Mouse (Mus musculus) layer of hippocampus, adult 18-20 months (tissue): ENCODE data around the gene Carmil2. TPM values are rescaled to one million over a fixed set of nuclear protein-coding genes. Genes with fewer than 3 reads are reported as not detected.

Experiments used
- DNase-seq, 2 experiments: peaks; one replicate each; pipeline ENCODE4 v3.0.0; 2022; ENCODE audit warnings: low spot score in 2 of 2
- total RNA-seq, 2 experiments: library from RNA; stranded (reverse); gene quantifications; 2 replicates each; pipeline ENCODE4 v1.2.3; 2021

Carmil2 gene
- total RNA-seq, 2 experiments from 2014 or later: 78.4 to 80.3 TPM

DNA sequence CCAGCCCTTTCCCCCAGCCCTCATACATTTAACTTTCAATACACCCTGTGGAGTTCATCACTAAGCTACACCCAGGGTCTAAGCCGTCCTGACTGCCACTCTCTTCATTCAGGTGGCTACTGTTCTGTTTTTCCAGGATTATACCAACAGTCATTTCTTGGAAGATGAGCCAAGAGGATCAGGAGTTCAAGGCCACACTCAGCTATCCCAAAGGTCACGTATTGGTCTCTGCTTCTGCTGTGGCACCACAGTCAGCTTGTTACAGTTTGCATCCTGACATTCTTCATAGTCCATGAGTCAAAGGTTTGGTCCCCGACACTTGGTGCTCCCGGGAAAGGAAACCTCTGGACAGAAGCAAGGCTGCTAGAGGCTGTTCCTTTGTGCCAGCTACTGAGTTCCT is 33.6 kb downstream of the Carmil2 start:
- DNase-seq: no peak

DNA sequence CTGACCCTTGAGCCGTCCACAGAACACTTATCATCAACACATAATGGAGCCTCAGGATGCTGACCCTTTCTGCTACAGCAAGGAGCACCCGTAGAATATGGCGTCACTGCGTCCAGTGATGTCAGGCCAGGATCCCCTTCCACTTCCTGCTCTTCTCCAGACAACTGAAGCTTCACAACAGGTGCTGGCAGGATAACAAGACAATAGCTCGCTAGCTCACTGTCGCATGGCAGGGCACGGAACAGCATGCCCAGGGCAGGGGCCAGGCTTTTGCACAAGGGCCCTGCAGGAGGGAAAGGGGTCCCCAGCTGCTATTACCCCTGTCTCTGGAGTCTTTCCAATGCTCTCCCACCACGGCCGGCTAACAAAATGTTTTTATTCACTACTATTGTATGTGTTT is 36.8 kb downstream of the Carmil2 start:
- no peak for DNase-seq

DNA sequence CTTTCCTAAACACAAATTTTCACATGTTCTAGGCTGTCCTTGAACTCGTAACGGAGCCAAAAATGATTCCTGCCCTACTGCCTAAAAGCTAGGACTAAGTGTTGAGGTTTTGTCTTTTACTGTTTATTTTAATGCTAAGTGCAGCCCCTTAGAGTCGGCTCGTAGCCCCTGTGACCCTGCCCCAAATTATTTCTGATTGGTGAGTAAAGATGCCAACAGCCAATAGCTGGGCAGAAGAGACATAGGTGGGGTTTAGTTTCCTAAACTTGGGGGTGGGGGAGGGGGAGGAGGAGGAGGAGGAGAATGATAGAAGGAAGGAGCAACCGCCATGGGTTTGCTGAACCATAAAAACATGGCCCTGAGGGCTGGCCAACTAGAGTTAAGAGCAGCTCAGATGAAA is 39.7 kb downstream of the Carmil2 start:
- no peak for DNase-seq

- no peak for DNase-seq
Observed at GRCm38 (mm10) chr8:105727397-105728124, 41.5 kb downstream of the Carmil2 start.

GRCm38 (mm10) chr8:105732186-105732585 is 46.1 kb downstream of the Carmil2 start:
- DNase-seq: no peak

DNA sequence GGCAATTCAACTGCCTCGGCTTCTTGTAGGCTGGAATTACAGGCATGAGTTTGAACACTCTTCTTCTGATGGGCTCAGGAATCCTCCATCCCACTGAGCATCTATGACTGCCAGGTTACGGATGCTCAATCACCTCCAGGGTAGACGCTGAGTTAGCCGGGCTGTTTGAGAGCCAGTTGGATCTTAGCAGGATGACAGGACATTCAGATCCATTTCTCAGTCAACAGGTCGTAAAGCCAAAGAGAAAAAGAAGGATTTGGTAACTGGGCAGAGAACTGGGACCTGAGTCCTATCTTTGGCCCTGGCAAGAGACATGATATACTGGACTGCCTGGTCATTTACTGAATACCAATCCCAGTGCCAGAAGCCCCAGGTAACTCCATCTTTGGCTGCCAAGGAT is 53.1 kb downstream of the Carmil2 start:
- no peak for DNase-seq

DNA sequence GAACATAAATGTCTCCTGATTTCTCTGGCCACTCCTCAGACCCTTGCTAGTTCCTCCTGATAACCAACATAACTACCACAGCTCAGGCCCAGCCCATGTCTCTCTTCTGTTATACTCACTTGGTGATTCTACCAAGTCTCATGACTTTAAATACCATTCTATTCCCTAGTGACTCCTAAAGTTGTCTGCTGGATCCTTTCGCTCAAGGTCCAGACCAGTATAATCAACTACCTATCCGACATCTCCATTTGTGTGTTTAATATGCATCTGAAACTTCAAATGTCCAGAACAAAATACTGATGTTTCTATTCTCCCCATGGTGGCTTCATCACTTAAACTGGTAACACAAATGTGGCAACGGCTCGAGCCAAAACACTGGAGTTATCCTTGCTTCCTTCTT is 57.2 kb downstream of the Carmil2 start:
- DNase-seq: no peak

Other genes with a start within 250 kb of the Carmil2 start
- 10 to 100 TPM; 54.8 to 58.5 TPM for gene Tppp3, start 214.7 kb upstream of the Carmil2 start, total RNA-seq
- 10 to 100 TPM; 31.9 to 34.2 TPM for gene Zdhhc1, start 189.4 kb upstream of the Carmil2 start, total RNA-seq
- not detected for gene Hsd11b2, start 167.5 kb upstream of the Carmil2 start, total RNA-seq
- 100 to 1,000 TPM; 280 to 300 TPM for gene Atp6v0d1, start 120.2 kb upstream of the Carmil2 start, total RNA-seq
- gene Ripor1, start 81.0 kb upstream of the Carmil2 start, total RNA-seq: 10 to 100 TPM; 89.8 to 92.1 TPM
- gene Ctcf, start 49.7 kb upstream of the Carmil2 start, total RNA-seq: 10 to 100 TPM; 80.7 to 84.5 TPM
- not detected for gene Agrp, start 48.9 kb upstream of the Carmil2 start, total RNA-seq
- gene Acd, start 14.8 kb downstream of the Carmil2 start, total RNA-seq: 10 to 100 TPM; 46.1 to 47.4 TPM
- gene Pard6a, start 14.9 kb downstream of the Carmil2 start, total RNA-seq: 10 to 100 TPM; 34.0 to 34.7 TPM
- gene 4933405L10Rik, start 21.4 kb downstream of the Carmil2 start, total RNA-seq: under 1 TPM in 1 of 2 experiments, not detected in 1; 0.27 TPM
- 1 to 10 TPM; 8.8 to 9.6 TPM for gene Enkd1, start 21.9 kb downstream of the Carmil2 start, total RNA-seq
- 10 to 100 TPM; 19.0 to 23.3 TPM for gene Gfod2, start 72.4 kb downstream of the Carmil2 start, total RNA-seq
- 10 to 100 TPM; 24.7 to 25.7 TPM for gene Ranbp10, start 141.1 kb downstream of the Carmil2 start, total RNA-seq
- gene Tsnaxip1, start 141.5 kb downstream of the Carmil2 start, total RNA-seq: under 1 TPM in 1 of 2 experiments, not detected in 1; 0.25 TPM
- 10 to 100 TPM; 12.6 to 12.9 TPM for gene Cenpt, start 167.0 kb downstream of the Carmil2 start, total RNA-seq
- 10 to 100 TPM; 43.0 to 46.5 TPM for gene Thap11, start 168.9 kb downstream of the Carmil2 start, total RNA-seq
- gene Nutf2, start 174.3 kb downstream of the Carmil2 start, total RNA-seq: 10 to 100 TPM; 29.0 to 41.5 TPM
- gene Edc4, start 194.6 kb downstream of the Carmil2 start, total RNA-seq: 10 to 100 TPM; 63.6 to 67.4 TPM
- under 1 TPM; 0.57 to 0.99 TPM for gene Nrn1l, start 207.3 kb downstream of the Carmil2 start, total RNA-seq
- gene Pskh1, start 214.2 kb downstream of the Carmil2 start, total RNA-seq: 1 to 10 TPM; 6.5 to 7.3 TPM
- gene Ctrl, start 247.6 kb downstream of the Carmil2 start, total RNA-seq: 1 to 10 TPM; 1.1 to 1.8 TPM